Mouse (Mus musculus): ENCODE measurements at regions not wholly inside any gene's neighbourhood (a gene's known extent, or its start where the extent isn't known, plus 50 kb on each side); places are given as distances from the start of the nearest gene placed in this dataset.

DNA sequence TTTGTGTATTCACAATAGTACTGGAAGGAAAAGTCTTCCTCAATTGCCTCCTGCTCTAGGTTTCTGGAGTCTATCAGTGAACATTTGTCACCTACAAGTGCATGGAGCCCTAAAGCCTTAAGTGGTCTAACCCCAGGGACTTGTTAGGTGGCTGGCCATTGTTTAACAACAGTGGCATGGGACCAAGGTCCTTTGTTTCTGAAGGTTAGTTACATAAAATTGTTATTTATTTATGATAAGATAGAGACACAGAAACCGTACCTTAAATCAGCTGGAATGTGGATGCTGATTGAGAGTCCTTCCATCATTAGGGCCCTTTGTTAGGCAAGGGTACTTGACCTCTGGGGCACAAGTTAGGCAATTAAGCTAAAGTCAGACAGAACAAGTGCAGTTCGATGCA is 99.6 kb upstream of the Map4k3 start:
- TF ChIP-seq CTCF (IDR thresholded peaks at IDR 0.05; ENCODE audit: borderline replicate concordance, insufficient read depth, low read depth, low read length), result no peak
- TF ChIP-seq POLR2A (IDR thresholded peaks at IDR 0.05; ENCODE audit: borderline replicate concordance, insufficient read depth, low read length), result no peak
